ENCODE assay signal across 8 mouse cellular contexts in genomic region chr7:16012576-16013263, GRCm38 (mm10). TPM values are rescaled to one million over a fixed set of nuclear protein-coding genes. Genes with fewer than 3 reads are reported as not detected.
DNase-seq lines count a peak whose midpoint lies in the region; ATAC-seq and TF ChIP-seq lines count a peak whose summit lies in the region.

No protein-coding gene starts in this region.

- H3K4me1 ChIP-seq in spleen, adult 2 months (ENCODE audit: control insufficient read depth, insufficient read depth, insufficient read length) = peaks cover 54% of the 10 kb centered on the region

- H3K27me3 ChIP-seq in spleen, adult 2 months (ENCODE audit: control insufficient read depth, insufficient read depth, low read length) = no peaks in the 10 kb centered on the region

- peak; percentile 51 for ATAC-seq in megakaryocyte, adult 5-6 weeks (ENCODE audit: poor library complexity, severe bottlenecking)

- TF ChIP-seq CTCF in spleen, adult 2 months (IDR thresholded peaks at IDR 0.05; ENCODE audit: extremely low read depth, insufficient read depth, insufficient read length, insufficient replicate concordance) = peak; percentile 44; the same call in 1 of the 2 replicates

- no peak overlapping the region for H3K4me3 ChIP-seq in spleen, adult 2 months (ENCODE audit: extremely low read depth, insufficient read depth, insufficient read length)

- H3K36me3 ChIP-seq in spleen, adult 2 months (ENCODE audit: control insufficient read depth, insufficient read depth, low read length) = no peaks in the 10 kb centered on the region

- DNase-seq in cerebellum, adult 9-11 months = peak; percentile 47
- no peak for DNase-seq in cerebellum, adult 11 months
- DNase-seq in spleen, adult 2 months (ENCODE audit: low read depth in 1 of 2, low spot score in 2 of 2) = peak in 1 of 2 experiments; percentile 44
- no peak for DNase-seq in spleen, adult 12 weeks (ENCODE audit: low spot score)
- peak; percentile 63 for DNase-seq in heart, postnatal 4 days
- DNase-seq in frontal cortex, postnatal 10 days (ENCODE audit: low spot score in 2 of 2) = no peak
- no peak for DNase-seq in urinary bladder, postnatal 14 days (ENCODE audit: low spot score)

- H3K27ac ChIP-seq in spleen, adult 2 months (ENCODE audit: insufficient read depth, low read length) = peak overlapping the region; percentile 46; the same call in 1 of the 2 replicates

- WGBS in spleen, adult 2 months = 45% methylated on average over 11 of the region's 11 CpGs

- no peak for TF ChIP-seq POLR2A in spleen, adult 2 months (IDR thresholded peaks at IDR 0.05; ENCODE audit: low read depth, low read length)

RNA-seq across cellular contexts. Expression of gene Bicra, which starts 35.0 kb away (rescaled TPM):
- 40.4 and 50.6 TPM in 2 replicates for polyA plus RNA-seq in spleen, adult 2 months (2012; rRNA removed)
- total RNA-seq in heart, postnatal 4 days (2021) = 1 to 10 TPM; 7.6 to 7.8 TPM
- total RNA-seq in megakaryocyte, adult 5-6 weeks (2015) = 19.5 and 28.6 TPM in 2 replicates
- total RNA-seq in megakaryocyte, adult 5-6 weeks (2017) = 1.9 and 2.8 TPM in 2 replicates

RNA-seq across cellular contexts. Expression of gene Ehd2, which starts 45.4 kb away (rescaled TPM):
- 17.2 and 19.5 TPM in 2 replicates for polyA plus RNA-seq in spleen, adult 2 months (2012; rRNA removed)
- total RNA-seq in heart, postnatal 4 days (2021) = 100 to 1,000 TPM; 193 to 197 TPM
- 0.04 TPM in 1 of 2 replicates, not detected in the other for total RNA-seq in megakaryocyte, adult 5-6 weeks (2015)
- total RNA-seq in megakaryocyte, adult 5-6 weeks (2017) = 0.07 and 0.16 TPM in 2 replicates

RNA-seq across cellular contexts. Expression of gene Zfp541, which starts 48.9 kb away (rescaled TPM):
- 0.02 and 0.05 TPM in 2 replicates for polyA plus RNA-seq in spleen, adult 2 months (2012; rRNA removed)
- total RNA-seq in heart, postnatal 4 days (2021) = not detected
- 0.16 and 0.27 TPM in 2 replicates for total RNA-seq in megakaryocyte, adult 5-6 weeks (2015)
- total RNA-seq in megakaryocyte, adult 5-6 weeks (2017) = 0.53 TPM in 1 of 2 replicates, not detected in the other

Comparison
In these comparisons a context has a peak if more than half of its experiments do, and no peak if none do; other contexts are left out.
1. DNase-seq: peak in cerebellum, adult 9-11 months (single experiment) and heart, postnatal 4 days (single experiment); none in cerebellum, adult 11 months (single experiment), spleen, adult 12 weeks (single experiment), frontal cortex, postnatal 10 days (0 of 2) and urinary bladder, postnatal 14 days (single experiment).
2. RNA of gene Ehd2, which starts 45.4 kb away (total RNA-seq): 193 to 197 TPM in heart, postnatal 4 days; 0.04 to 0.16 TPM in megakaryocyte, adult 5-6 weeks; every median in the first group is over 100 times any median in the second.